Mouse (Mus musculus) myocyte (in vitro differentiated cells): ENCODE results near the gene Stard5.

Experiments used
- MYOD1 ChIP-seq, 3 experiments: IDR thresholded peaks; one replicate each; pipeline ENCODE4 v1.6.1; 2011; ENCODE audit warnings: control low read depth in 2 of 3, low read depth in 2 of 3, mild to moderate bottlenecking in 2 of 3, moderate library complexity in 1 of 3; ENCODE audit not compliant: insufficient read length in 2 of 3, control insufficient read depth in 1 of 3
- POLR2A ChIP-seq: IDR thresholded peaks from one replicate; pipeline ENCODE4 v1.6.1; 2011; ENCODE audit warnings: low read depth, mild to moderate bottlenecking, control low read depth, moderate library complexity; ENCODE audit not compliant: insufficient read length
- POLR2AphosphoS2 ChIP-seq: IDR thresholded peaks from one replicate; pipeline ENCODE4 v1.6.1; 2011; ENCODE audit warnings: low read depth, control low read depth; ENCODE audit not compliant: insufficient read length
- SRF ChIP-seq: IDR thresholded peaks from one replicate; pipeline ENCODE4 v1.6.1; 2011; ENCODE audit warnings: low read depth; ENCODE audit not compliant: control insufficient read depth, insufficient read length
- TCF3 ChIP-seq: IDR thresholded peaks from one replicate; pipeline ENCODE4 v1.6.1; 2011; ENCODE audit warnings: low read depth, control low read depth; ENCODE audit not compliant: insufficient read length
- USF1 ChIP-seq: IDR thresholded peaks from one replicate; pipeline ENCODE4 v1.6.1; 2011; ENCODE audit warnings: low read depth, mild to moderate bottlenecking, control low read depth, moderate library complexity

DNA sequence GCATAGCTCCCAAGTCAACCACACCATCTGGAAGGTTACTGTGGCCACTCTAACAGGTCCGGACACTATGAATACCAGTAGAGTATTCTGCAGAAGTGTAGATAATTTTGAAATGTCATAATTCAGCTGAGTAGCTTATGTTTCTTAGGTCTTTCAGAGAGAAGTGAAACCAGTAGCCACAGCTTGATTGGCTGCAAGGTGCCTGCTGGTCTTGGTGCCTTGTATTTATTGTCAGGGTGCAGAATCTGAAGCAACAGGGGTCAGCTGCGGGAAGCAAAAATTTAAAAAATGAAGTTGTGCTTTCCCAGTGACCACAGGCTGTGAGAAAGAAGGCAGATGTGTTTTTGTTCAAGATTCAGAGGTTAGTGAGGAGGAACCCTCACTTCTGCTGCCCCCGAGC is 15.5 kb upstream of the Stard5 start:
- TF ChIP-seq POLR2A (no peak), USF1 (no peak), MYOD1 (IDR thresholded peaks at IDR 0.05; ENCODE audit: control insufficient read depth in 1 of 3, insufficient read length in 2 of 3, low read depth in 2 of 3) (no peak), TCF3 (no peak), SRF (no peak), POLR2AphosphoS2 (no peak)
